Mouse (Mus musculus): ENCODE data around the gene Sgo2a.

GRCm38 (mm10) chr1:57954376-57954765 lies 41.4 kb upstream of the Sgo2a start:
- TF ChIP-seq GATA1 (IDR thresholded peaks at IDR 0.05; ENCODE audit: borderline replicate concordance, low read length) = no peak
- no peak for TF ChIP-seq CTCF (IDR thresholded peaks at IDR 0.05; ENCODE audit: low read depth, low read length)
- TF ChIP-seq TAL1 (conservative IDR thresholded peaks at IDR 0.05; ENCODE audit: low read depth, low read length) = no peak
